Mouse (Mus musculus) midbrain, embryonic 12.5 days (tissue): ENCODE results near the gene Plpp7. TPM values are rescaled to one million over a fixed set of nuclear protein-coding genes. Genes with fewer than 3 reads are reported as not detected.

ENCODE experiments used
- ATAC-seq: fragments of 200-750 bp; cut with Nextera tagmentation; 2 replicates; pipeline ENCODE4 v1.8.0; 2017; ENCODE audit warnings: low read depth, moderate TSS enrichment, moderate library complexity; ENCODE audit not compliant: low FRiP score
- H3K27ac ChIP-seq: fragments of 300-500 bp; sonication (generic); replicated peaks from 2 replicates; pipeline ENCODE4 v1.5.1; 2016; ENCODE audit warnings: mild to moderate bottlenecking
- H3K27me3 ChIP-seq: fragments of 300-500 bp; sonication (generic); 2 replicates; pipeline ENCODE4 v1.6.1; 2016; ENCODE audit warnings: mild to moderate bottlenecking
- H3K36me3 ChIP-seq: fragments of 300-500 bp; sonication (generic); 2 replicates; pipeline ENCODE4 v1.6.1; 2016
- H3K4me1 ChIP-seq: fragments of 300-500 bp; sonication (generic); 2 replicates; pipeline ENCODE4 v1.6.1; 2016
- H3K4me2 ChIP-seq: fragments of 300-500 bp; sonication (generic); replicated peaks from 2 replicates; pipeline ENCODE4 v1.6.1; 2016; ENCODE audit warnings: mild to moderate bottlenecking, moderate library complexity
- H3K4me3 ChIP-seq: fragments of 300-500 bp; sonication (generic); 2 replicates; pipeline ENCODE4 v1.5.1; 2016; ENCODE audit warnings: mild to moderate bottlenecking
- H3K9ac ChIP-seq: fragments of 300-500 bp; sonication (generic); replicated peaks from 2 replicates; pipeline ENCODE4 v1.6.1; 2016; ENCODE audit warnings: mild to moderate bottlenecking, moderate library complexity
- H3K9me3 ChIP-seq: fragments of 300-500 bp; sonication (generic); 2 replicates; pipeline ENCODE4 v1.6.1; 2016; ENCODE audit warnings: mild to moderate bottlenecking
- WGBS: fragments of 180-500 bp; shearing (Covaris S2); methylation state at CpG from one replicate; pipeline ENCODE4 v1.1.7; 2016; 5-methylcytosine and 5-hydroxymethylcytosine counted together
- polyA plus RNA-seq: library from polyadenylated mRNA; unstranded; fragments of >200 nt; fragmentation: Nextera tagmentation; extraction: Ambion mirVana; gene quantifications from 2 replicates; pipeline ENCODE4 v1.2.1, GENCODE M21; 2016

Plpp7 gene
- polyA plus RNA-seq, 1 experiment from 2014 or later, result 8.4 TPM

- H3K4me3 ChIP-seq, result no peak overlapping the region
- no peaks in the 10 kb centered on the region for H3K36me3 ChIP-seq
- no peaks in the 10 kb centered on the region for H3K9me3 ChIP-seq
- ATAC-seq, result no peak
- H3K9ac ChIP-seq, result no peak overlapping the region
- H3K4me1 ChIP-seq, result no peaks in the 10 kb centered on the region
- WGBS, result 63% methylated on average over 7 of the region's 7 CpGs
- no peak overlapping the region for H3K27ac ChIP-seq
- H3K4me2 ChIP-seq, result no peak overlapping the region
- peaks cover 10% of the 10 kb centered on the region for H3K27me3 ChIP-seq
These were observed 20.0 kb upstream of the Plpp7 start for GRCm38 (mm10) chr2:32075368-32075767.

GRCm38 (mm10) chr2:32077744-32078143, 17.6 kb upstream of the Plpp7 start:
- Histone ChIP-seq H3K4me1 (peaks cover 4% of the 10 kb centered on the region; the same call in 1 of the 2 replicates), H3K9ac (no peak overlapping the region), H3K4me2 (no peak overlapping the region), H3K4me3 (no peak overlapping the region), H3K36me3 (no peaks in the 10 kb centered on the region), H3K27me3 (peaks cover 33% of the 10 kb centered on the region), H3K27ac (no peak overlapping the region), H3K9me3 (no peaks in the 10 kb centered on the region)
- no peak for ATAC-seq
- 87% methylated on average over 10 of the region's 10 CpGs for WGBS

- H3K4me2 ChIP-seq, result no peak overlapping the region
- 59% methylated on average over 8 of the region's 8 CpGs for WGBS
- no peak overlapping the region for H3K9ac ChIP-seq
- H3K4me3 ChIP-seq, result no peak overlapping the region
- H3K27ac ChIP-seq, result no peak overlapping the region
- H3K9me3 ChIP-seq, result no peaks in the 10 kb centered on the region
- peaks cover 11% of the 10 kb centered on the region for H3K4me1 ChIP-seq
- H3K27me3 ChIP-seq, result peaks cover 41% of the 10 kb centered on the region
- no peaks in the 10 kb centered on the region for H3K36me3 ChIP-seq
- no peak for ATAC-seq
These were observed 16.8 kb upstream of the Plpp7 start for GRCm38 (mm10) chr2:32078522-32078921.

- Histone ChIP-seq H3K27ac (no peak overlapping the region), H3K4me3 (no peak overlapping the region), H3K9me3 (no peaks in the 10 kb centered on the region), H3K9ac (no peak overlapping the region), H3K27me3 (peaks cover 48% of the 10 kb centered on the region), H3K36me3 (no peaks in the 10 kb centered on the region), H3K4me2 (no peak overlapping the region), H3K4me1 (peaks cover 19% of the 10 kb centered on the region)
- no peak for ATAC-seq
- 92% methylated on average over 14 of the region's 14 CpGs for WGBS
These were observed 16.1 kb upstream of the Plpp7 start for GRCm38 (mm10) chr2:32079191-32079725.

- Histone ChIP-seq H3K9me3 (no peaks in the 10 kb centered on the region), H3K4me3 (no peak overlapping the region), H3K36me3 (no peaks in the 10 kb centered on the region), H3K4me1 (peaks cover 22% of the 10 kb centered on the region), H3K4me2 (no peak overlapping the region), H3K27ac (no peak overlapping the region), H3K9ac (no peak overlapping the region), H3K27me3 (peaks cover 62% of the 10 kb centered on the region)
- no peak for ATAC-seq
- WGBS, result 90% methylated on average over 3 of the region's 3 CpGs
These were observed 14.6 kb upstream of the Plpp7 start for GRCm38 (mm10) chr2:32080681-32081080.

- WGBS, result 86% methylated on average over 14 of the region's 14 CpGs
- Histone ChIP-seq H3K27ac (no peak overlapping the region), H3K4me1 (peaks cover 22% of the 10 kb centered on the region), H3K4me3 (no peak overlapping the region), H3K9ac (no peak overlapping the region), H3K4me2 (no peak overlapping the region), H3K27me3 (peaks cover 70% of the 10 kb centered on the region), H3K36me3 (no peaks in the 10 kb centered on the region), H3K9me3 (no peaks in the 10 kb centered on the region)
- ATAC-seq, result no peak
These were observed 13.9 kb upstream of the Plpp7 start for GRCm38 (mm10) chr2:32081296-32081929.

GRCm38 (mm10) chr2:32082229-32082628, 13.1 kb upstream of the Plpp7 start:
- Histone ChIP-seq H3K9me3 (no peaks in the 10 kb centered on the region), H3K27me3 (peaks cover 78% of the 10 kb centered on the region), H3K4me1 (peaks cover 22% of the 10 kb centered on the region), H3K4me3 (0 out of 2 replicates have a peak overlapping the region, but pooled peaks have one; percentile 63), H3K36me3 (no peaks in the 10 kb centered on the region), H3K27ac (no peak overlapping the region), H3K9ac (no peak overlapping the region), H3K4me2 (peak overlapping the region; percentile 97; the same call in 1 of the 2 replicates)
- 37% methylated on average over 2 of the region's 2 CpGs for WGBS
- ATAC-seq, result no peak

- Histone ChIP-seq H3K27me3 (peaks cover 89% of the 10 kb centered on the region), H3K4me3 (peak overlapping the region; percentile 63), H3K4me1 (peaks cover 25% of the 10 kb centered on the region), H3K9me3 (no peaks in the 10 kb centered on the region), H3K9ac (peak overlapping the region; percentile 53; the same call in 1 of the 2 replicates), H3K27ac (no peak overlapping the region), H3K4me2 (peak overlapping the region; percentile 97), H3K36me3 (no peaks in the 10 kb centered on the region)
- no peak for ATAC-seq
- under 1% methylated on average over 91 of the region's 91 CpGs for WGBS
These were observed 11.9 kb upstream of the Plpp7 start for GRCm38 (mm10) chr2:32083159-32084011.

- Histone ChIP-seq H3K4me1 (peaks cover 30% of the 10 kb centered on the region), H3K27ac (no peak within 1 kb of the TSS; the same call in 1 of the 2 replicates), H3K9ac (peak within 1 kb of the TSS; percentile 53), H3K4me2 (peak within 1 kb of the TSS; percentile 97), H3K27me3 (peaks cover 96% of the 10 kb centered on the region), H3K9me3 (no peaks in the 10 kb centered on the region), H3K36me3 (no peaks in the 10 kb centered on the region), H3K4me3 (peak within 1 kb of the TSS; percentile 63)
- ATAC-seq, result peak; percentile 77
- under 1% methylated on average over 66 of the region's 68 CpGs for WGBS
These were observed 11.0 kb upstream of the Plpp7 start, which contains the start of gene Fam78a for GRCm38 (mm10) chr2:32084111-32084871. Fam78a (minus strand) TSS chr2:32084857.

GRCm38 (mm10) chr2:32084872-32085199, 10.5 kb upstream of the Plpp7 start:
- H3K9ac ChIP-seq, result peak overlapping the region; percentile 53; the same call in 1 of the 2 replicates
- no peak overlapping the region for H3K27ac ChIP-seq
- H3K4me3 ChIP-seq, result peak overlapping the region; percentile 63
- no peaks in the 10 kb centered on the region for H3K9me3 ChIP-seq
- ATAC-seq, result no peak; the same call in 1 of the 2 replicates
- peaks cover 97% of the 10 kb centered on the region for H3K27me3 ChIP-seq
- 38% methylated on average over 2 of the region's 2 CpGs for whole genome bisulfite sequencing
- H3K36me3 ChIP-seq, result no peaks in the 10 kb centered on the region
- peaks cover 30% of the 10 kb centered on the region for H3K4me1 ChIP-seq
- H3K4me2 ChIP-seq, result peak overlapping the region; percentile 97

GRCm38 (mm10) chr2:32085231-32085630, 10.1 kb upstream of the Plpp7 start:
- 77% methylated on average over 2 of the region's 2 CpGs for WGBS

More at GRCm38 (mm10) chr2:32085231-32085630, 10.1 kb upstream of the Plpp7 start:
- Histone ChIP-seq H3K4me3 (no peak overlapping the region; the same call in 1 of the 2 replicates), H3K27ac (no peak overlapping the region), H3K9ac (no peak overlapping the region), H3K36me3 (no peaks in the 10 kb centered on the region), H3K4me2 (no peak overlapping the region), H3K9me3 (no peaks in the 10 kb centered on the region), H3K4me1 (peaks cover 30% of the 10 kb centered on the region), H3K27me3 (peaks cover 97% of the 10 kb centered on the region)
- ATAC-seq, result no peak
